Mouse (Mus musculus): ENCODE data around the gene Camk2b. TPM values are rescaled to one million over a fixed set of nuclear protein-coding genes. Genes with fewer than 3 reads are reported as not detected.
"Not testable (repeated sequence)": the region's sequence is repeated elsewhere in the genome, so short reads cannot be mapped to it uniquely, and the experiment has no call there.

Camk2b gene
- total RNA-seq (2022), result 10 to 100 TPM in 2 of 4 experiments, 1 to 10 TPM in 2; 6.5 to 14.8 (median 10.1) TPM

DNA sequence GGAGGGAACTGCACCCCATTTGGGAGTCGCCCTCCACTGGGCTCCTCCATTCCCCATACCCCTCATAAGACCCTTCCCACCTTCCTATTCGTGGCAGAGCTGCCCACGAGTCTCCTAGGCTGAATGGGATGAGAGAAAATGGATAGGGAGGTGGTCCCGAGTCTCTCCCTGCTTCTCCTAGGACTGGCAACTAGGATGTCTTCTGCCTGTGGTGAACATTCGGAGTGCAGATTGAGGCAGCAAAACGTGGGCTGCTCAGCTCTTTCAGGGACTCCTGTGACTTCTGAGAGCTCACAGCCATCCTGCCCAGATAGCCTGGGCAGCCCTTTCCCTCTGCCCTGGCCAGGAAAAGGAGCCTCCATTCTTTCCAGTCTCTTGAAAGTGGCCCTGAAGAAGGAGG lies at the start of gene Camk2b:
Gene Camk2b (minus strand): TSS at position 187 of the 400 bp plus-strand sequence.
- no peak for DNase-seq (ENCODE audit: low spot score)

DNA sequence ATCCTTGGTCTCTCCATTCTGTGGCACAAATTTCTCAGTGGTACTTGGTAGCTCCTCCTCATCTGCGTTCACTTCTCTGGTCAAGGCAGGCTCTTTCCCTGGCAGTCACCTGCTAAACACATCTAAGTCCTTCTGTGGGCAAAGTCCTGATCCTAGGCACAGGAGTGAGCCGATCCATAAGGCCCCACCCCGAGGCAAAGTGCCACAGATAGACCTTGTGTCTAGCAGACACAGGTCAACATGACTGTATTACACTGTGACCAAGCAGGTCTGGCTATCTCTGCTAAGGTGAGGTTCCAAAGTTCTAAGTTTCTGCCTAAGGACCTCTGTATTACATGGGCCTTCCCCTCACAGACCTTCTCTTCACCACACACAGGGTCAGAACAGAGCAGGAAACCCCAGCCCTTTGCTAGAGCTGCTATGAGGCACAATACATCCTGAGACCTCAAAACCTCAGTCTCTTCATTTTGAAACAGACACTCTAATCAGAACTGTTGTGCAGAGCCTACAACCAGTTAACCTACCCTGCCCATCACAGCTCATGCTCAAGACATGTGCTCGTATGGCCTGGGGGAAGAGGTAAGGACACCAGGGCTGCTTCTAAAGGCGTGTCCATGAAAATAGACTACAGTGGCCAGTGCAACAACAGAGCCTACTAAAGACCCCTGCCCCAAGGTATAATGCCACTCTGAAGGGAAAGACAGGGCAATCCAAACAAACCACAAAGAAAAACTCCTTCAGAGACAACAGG lies 45.7 kb upstream of the Camk2b start:
- DNase-seq (ENCODE audit: low spot score), result no peak

- no peak for DNase-seq (ENCODE audit: low spot score)
Measured at GRCm38 (mm10) chr11:6109990-6110389, 43.8 kb upstream of the Camk2b start.

DNA sequence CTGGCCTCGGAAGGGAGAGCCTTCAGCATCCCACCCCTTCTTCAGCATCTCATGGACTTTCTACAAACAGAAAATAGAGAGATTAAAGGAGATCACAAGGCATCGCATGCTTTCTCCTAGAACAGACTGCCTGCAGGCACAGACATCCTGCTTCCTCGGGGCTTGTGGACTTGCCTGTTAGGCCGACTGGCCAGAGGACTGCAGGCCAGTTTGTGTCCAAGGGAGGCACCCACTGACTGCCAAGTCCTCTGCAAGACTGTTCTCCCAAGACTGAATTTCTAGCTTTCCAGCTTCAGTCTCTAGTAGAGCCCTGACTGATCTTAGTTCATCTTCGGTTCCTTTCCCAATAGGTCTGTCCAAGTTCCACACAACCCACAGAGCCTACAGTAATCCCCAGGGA lies 42.1 kb upstream of the Camk2b start:
- DNase-seq (ENCODE audit: low spot score), result no peak

GRCm38 (mm10) chr11:6107722-6108121 lies 41.6 kb upstream of the Camk2b start:
- no peak for DNase-seq (ENCODE audit: low spot score)

DNA sequence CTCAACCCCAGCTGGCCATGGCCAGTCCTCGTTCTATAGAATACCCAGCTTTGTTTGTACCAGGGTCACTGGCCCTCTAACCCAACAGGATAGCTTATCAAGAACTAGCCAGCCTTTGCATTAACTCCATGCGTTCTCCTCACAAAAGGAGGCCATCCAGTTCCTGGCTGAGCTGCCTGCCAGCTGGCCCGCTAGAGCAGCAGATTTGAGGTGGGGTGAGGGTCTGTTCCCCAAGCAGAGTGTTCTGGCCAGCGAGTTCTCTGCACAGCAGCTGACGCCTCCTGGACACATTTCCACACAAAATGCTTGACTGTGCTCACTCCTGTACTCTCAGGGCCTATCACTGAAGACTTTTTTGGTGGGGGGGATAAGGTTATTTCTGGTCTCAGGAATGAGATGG lies 38.6 kb upstream of the Camk2b start:
- DNase-seq (ENCODE audit: low spot score), result no peak

DNA sequence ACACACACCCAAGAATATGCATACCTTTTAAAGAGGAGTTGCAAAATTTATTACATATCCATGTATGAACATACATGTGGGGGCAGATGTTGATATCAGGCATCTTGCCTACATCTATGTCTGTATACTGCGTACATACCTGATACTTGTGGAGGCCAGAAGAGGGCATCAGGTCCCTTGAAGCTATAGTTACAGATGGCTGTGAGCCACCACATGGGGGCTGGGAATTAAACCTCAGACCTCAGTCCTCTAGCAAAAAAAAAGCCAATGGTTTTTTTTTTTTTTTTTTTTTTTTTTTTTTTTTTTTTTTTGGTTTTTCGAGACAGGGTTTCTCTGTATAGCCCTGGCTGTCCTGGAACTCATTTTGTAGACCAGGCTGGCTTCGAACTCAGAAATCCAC lies 30.5 kb upstream of the Camk2b start:
- DNase-seq (ENCODE audit: low spot score), result not testable (repeated sequence)

DNA sequence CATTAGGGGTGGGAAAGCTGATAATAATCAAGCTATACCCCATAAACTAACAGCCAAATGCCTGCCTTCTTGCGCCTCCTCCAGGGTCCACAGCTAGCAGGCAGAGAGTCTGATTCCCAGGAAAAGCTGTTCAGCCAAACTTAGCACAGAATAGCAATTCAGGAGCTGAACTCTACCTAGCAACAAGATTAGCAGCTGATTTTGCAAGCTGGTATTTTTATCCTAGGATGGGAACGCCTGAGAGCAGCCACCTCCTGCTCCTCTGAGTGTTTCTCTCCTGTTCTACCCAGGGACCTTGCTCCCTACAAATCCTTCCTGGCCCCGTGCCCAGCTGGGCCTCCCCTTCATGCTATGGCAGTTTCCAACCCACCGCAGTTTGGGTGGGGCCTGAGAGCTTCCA lies 20.8 kb upstream of the Camk2b start:
- no peak for DNase-seq (ENCODE audit: low spot score)

GRCm38 (mm10) chr11:6078737-6079136 lies 12.6 kb upstream of the Camk2b start:
- DNase-seq (ENCODE audit: low spot score), result no peak

DNA sequence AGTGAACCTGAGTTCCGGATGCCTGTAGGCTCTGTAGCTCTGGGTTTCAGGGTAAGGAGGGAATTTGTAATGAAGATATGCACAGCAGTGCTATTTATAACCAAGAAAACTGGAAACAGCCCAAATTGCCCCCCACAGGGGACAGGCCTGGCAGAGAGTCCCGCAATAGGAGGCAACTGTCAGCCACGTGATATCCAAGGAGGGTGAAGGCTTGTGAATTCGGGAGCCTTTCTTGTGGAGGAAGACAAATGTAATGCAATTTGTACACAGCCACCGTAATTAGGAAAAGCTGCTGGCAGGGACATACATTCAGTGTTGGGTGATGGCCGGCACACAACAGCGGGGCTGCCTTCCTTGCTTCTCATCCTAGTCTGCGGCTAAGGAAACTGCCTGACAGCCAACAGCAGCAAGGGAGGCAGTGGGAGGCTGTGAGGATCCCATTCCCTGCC lies 9.5 kb upstream of the Camk2b start:
- no peak for DNase-seq (ENCODE audit: low spot score)

DNA sequence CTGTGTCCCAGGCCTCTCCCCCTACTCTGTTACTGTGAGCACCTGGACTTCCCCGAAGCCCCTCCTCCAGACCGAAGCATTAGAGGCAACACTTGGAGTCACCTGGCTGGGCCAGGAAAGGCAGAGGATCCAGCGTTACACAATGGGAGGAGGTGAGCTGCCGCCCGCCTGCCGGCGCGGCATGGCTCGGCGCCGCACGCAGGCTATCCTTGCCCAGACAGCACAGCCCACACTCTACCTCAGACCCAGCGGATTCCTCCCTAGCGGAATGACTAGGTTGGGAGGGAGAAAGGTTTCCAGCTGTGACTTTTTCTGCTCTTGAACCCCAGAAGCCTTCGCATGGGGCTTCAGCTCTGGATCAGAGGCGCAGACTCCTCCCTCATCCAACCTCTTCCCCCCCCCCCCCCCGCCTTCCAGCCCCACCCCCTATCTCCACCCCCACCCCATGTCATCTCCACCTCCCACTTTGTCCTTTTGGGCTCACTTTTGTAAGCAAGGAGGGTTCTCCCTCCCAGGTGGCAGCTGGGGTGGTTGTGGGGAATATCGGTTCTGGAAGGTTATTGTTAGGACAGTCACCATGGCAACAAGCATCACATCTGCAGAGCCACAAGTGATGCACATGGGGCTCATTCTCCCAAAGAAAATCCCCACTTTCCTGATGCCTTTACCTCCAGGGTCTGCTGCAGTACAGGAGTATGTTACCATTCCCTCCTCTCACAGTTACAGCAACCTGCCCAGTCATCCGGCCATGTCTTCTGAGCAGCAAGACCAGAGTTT lies 2.2 kb upstream of the Camk2b start:
- DNase-seq (ENCODE audit: low spot score), result no peak

DNA sequence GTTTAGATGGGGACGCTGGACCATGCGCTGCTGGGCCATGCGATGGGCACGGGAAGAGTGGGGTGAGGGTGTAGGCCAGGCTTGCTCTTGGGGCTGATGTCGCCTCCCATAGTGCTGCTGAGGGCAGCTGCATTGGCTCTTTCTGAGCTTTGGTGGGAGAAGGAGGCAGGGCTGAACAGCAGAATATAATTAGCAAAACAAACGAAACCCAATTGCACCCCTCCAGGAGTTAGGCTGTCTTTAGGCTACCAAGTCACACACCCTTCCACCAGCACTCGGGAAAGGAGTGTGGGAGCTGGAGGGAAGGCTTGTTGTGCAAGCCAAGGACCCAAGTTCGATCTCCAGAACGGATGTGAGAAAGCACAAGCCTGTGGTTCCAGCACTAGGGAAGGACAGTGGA lies 998 bp upstream of the Camk2b start:
- DNase-seq (ENCODE audit: low spot score), result no peak

DNA sequence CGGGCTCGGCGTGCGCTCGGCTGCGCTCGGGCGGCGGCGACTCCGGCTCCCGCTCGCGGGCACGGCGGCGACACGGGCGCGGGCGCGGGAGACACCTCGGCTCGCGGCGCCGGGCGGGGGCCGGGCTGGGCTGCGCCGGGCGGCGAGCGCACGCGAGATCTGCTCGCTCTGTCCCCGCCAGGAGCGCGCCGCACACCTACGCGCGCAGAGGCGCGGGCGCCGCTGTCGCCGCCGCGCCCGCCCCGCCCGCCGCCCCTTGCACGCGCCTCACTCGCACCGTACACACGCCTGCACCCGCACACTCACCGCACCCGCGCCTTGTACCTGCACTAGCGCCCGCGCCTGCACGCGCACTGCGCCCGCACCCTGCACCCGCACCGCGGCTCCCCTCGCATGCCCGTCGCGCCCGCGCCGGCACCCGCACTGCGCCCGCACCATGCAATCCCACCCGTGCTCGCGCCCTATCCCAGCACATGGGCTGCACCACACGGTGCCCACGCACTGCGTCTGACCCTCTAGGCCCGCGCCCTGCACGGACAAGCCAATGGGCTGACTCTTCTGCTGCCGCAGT lies 526 bp downstream of the Camk2b start:
- no peak for DNase-seq (ENCODE audit: low spot score)

- DNase-seq (ENCODE audit: low spot score), result no peak
Measured at GRCm38 (mm10) chr11:6065046-6065521, 1.1 kb downstream of the Camk2b start.

- no peak for DNase-seq (ENCODE audit: low spot score)
Measured at GRCm38 (mm10) chr11:6064215-6065045, 1.7 kb downstream of the Camk2b start.

DNA sequence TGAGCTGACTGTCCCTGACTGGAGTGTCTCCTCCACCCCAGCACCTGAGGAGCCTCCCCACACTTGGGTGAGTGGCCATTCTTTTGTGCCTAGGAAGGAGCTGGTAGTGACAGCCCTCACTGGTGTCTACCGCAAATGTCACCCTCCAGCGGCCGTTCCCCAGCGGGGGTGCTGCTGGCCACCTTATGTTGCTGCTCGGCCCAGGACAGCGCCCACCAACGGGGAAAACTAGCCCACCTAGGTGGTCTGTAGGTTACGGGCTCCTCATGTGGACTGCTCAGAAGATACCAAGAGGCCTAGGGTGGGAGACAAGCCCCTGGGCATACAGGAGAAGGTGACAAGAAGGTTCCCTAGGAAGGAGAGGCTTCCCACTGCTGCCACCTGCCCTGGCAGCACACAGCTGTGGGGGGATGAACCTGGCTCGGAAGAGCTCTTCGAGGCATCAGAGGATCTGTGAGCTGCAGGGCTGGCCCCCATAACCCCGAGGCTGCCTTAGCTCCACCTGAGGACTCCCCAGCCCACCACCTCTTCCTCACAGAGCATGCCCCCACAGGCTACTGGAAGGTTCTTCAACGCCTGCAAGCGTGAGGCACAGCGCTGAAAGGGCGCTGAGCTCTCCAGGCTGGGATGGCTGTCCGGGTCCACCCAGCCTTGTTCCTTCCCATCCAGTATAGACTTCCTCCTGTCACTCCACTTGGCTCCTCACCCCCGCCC lies 2.5 kb downstream of the Camk2b start:
- no peak for DNase-seq (ENCODE audit: low spot score)

DNA sequence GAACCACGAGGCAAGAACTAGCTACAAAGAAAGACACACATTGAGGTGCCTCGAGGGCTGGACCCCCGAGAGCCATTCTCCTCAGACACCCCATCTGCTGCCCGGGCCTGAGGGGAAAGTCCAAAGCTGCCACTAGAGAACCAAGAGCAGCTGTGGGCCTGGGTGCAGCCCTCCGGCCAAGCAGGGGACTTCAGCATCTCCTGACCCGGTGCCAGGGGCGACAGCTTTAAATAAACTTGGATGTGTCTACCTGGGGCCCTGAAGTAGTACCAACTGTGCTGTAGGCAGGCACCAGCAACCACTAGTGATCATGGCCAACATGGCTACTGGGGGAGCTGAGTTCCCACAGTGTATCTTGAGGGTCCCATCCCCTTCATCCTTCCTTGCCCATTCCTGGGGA lies 3.1 kb downstream of the Camk2b start:
- no peak for DNase-seq (ENCODE audit: low spot score)

GRCm38 (mm10) chr11:6062329-6062728 lies 3.8 kb downstream of the Camk2b start:
- DNase-seq (ENCODE audit: low spot score), result no peak

DNA sequence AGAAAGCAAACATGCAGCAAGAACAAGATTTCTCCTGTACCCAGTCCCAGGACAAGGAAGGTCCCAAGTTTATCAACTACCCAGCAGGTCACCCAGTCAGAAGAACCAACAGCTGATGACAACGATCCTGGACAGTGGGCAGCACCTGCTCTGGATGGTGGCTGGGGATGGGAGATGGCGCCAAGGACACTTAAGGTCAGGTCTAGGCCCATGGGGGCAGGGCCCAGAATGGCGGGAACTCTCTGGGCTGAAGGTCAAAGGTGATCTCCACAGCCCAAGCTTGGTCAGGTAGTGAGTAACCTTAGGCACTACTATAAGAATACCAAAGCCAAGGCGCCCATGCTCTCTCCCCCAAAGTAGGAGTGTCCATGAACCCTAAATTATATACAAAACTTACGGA lies 4.3 kb downstream of the Camk2b start:
- no peak for DNase-seq (ENCODE audit: low spot score)

- DNase-seq (ENCODE audit: low spot score), result no peak
Measured at GRCm38 (mm10) chr11:6059162-6059561, 7.0 kb downstream of the Camk2b start.

DNA sequence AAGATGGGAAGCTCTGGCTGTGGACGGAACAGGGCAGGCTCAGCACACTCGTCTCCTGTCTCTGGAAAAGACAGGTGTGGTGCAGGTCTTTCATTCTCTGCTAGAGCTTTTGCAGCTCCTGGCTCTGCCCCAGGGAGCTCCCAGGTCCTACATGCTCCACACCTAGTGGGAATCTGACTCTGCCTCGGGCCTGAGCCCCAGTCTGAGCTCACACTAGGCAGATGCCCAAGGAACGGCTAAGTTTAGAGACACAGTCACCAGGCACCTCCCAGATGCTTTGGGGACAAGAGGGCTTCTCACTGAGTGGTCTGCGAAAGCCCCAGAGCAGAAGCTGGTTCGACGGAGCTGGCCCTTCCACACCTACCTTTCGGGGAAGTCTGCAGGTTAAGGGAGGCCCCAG lies 12.8 kb downstream of the Camk2b start:
- DNase-seq (ENCODE audit: low spot score), result no peak
